Mouse (Mus musculus) left cerebral cortex, adult 9 months (tissue): ENCODE measurements around the gene Abcb4.
"Not testable (repeated sequence)": the region's sequence is repeated elsewhere in the genome, so short reads cannot be mapped to it uniquely, and the experiment has no call there.

Source experiments
- DNase-seq, 2 experiments: peaks; one replicate each; pipeline ENCODE4 v3.0.0; 2022; ENCODE audit warnings: low spot score in 2 of 2

Gene Abcb4

GRCm38 (mm10) chr5:8904539-8904938, 11.0 kb downstream of the Abcb4 start:
- DNase-seq: no peak

GRCm38 (mm10) chr5:8911567-8912198, 18.2 kb downstream of the Abcb4 start:
- DNase-seq: no peak

GRCm38 (mm10) chr5:8916400-8916799, 22.9 kb downstream of the Abcb4 start:
- DNase-seq: no peak

- no peak for DNase-seq
These were observed 23.6 kb downstream of the Abcb4 start for GRCm38 (mm10) chr5:8917069-8917468.

GRCm38 (mm10) chr5:8928440-8928839, 34.9 kb downstream of the Abcb4 start:
- no peak for DNase-seq

- no peak for DNase-seq
These were observed 44.4 kb downstream of the Abcb4 start for GRCm38 (mm10) chr5:8937965-8938364.

- not testable (repeated sequence) for DNase-seq
These were observed 47.7 kb downstream of the Abcb4 start for GRCm38 (mm10) chr5:8941266-8941665.

GRCm38 (mm10) chr5:8943836-8944235, 50.3 kb downstream of the Abcb4 start:
- DNase-seq: no peak

GRCm38 (mm10) chr5:8947423-8948110, 54.0 kb downstream of the Abcb4 start:
- no peak for DNase-seq

- DNase-seq: no peak
These were observed 60.1 kb downstream of the Abcb4 start for GRCm38 (mm10) chr5:8953660-8954059.

GRCm38 (mm10) chr5:8955544-8955943, 62.0 kb downstream of the Abcb4 start:
- DNase-seq: no peak

GRCm38 (mm10) chr5:8960534-8960933, 67.0 kb downstream of the Abcb4 start:
- no peak for DNase-seq

- DNase-seq: no peak
These were observed 71.0 kb downstream of the Abcb4 start for GRCm38 (mm10) chr5:8964487-8964886.

GRCm38 (mm10) chr5:8970694-8971093, 77.2 kb downstream of the Abcb4 start:
- DNase-seq: no peak

GRCm38 (mm10) chr5:8972355-8972754, 78.8 kb downstream of the Abcb4 start:
- DNase-seq: no peak

- no peak for DNase-seq
These were observed 81.2 kb downstream of the Abcb4 start for GRCm38 (mm10) chr5:8974721-8975120.

- DNase-seq: no peak
These were observed 92.0 kb downstream of the Abcb4 start for GRCm38 (mm10) chr5:8985470-8985869.

- no peak for DNase-seq
These were observed 94.4 kb downstream of the Abcb4 start for GRCm38 (mm10) chr5:8987925-8988324.

- no peak for DNase-seq
These were observed 97.0 kb downstream of the Abcb4 start for GRCm38 (mm10) chr5:8990526-8990925.

GRCm38 (mm10) chr5:8991626-8992025, 98.1 kb downstream of the Abcb4 start:
- DNase-seq: no peak

- no peak for DNase-seq
These were observed 102.6 kb downstream of the Abcb4 start for GRCm38 (mm10) chr5:8995966-8996685.

GRCm38 (mm10) chr5:8996686-8997512, 103.4 kb downstream of the Abcb4 start, which contains the start of gene Crot:
Crot (minus strand) TSS chr5:8997324.
- peak; percentile 73 to 89 for DNase-seq
